In genomic region chr16:48419035-48419434, GRCm38 (mm10) we compare ENCODE assay signal across 30 mouse cellular contexts. TPM values are rescaled to one million over a fixed set of nuclear protein-coding genes. Genes with fewer than 3 reads are reported as not detected.
"Had no signal": no experiment of that assay in that cellular context is flagged by ENCODE, and none has a peak within 500 bp of the region (broad histone marks: within the 10 kb centered on the region; RNA-seq: fewer than 3 reads in every experiment).

No protein-coding gene starts in this region.

- H3K9me3 ChIP-seq: liver, embryonic 13.5 days; liver, embryonic 15.5 days; lung, embryonic 15.5 days; midbrain, embryonic 10.5 days; midbrain, embryonic 12.5 days; neural tube, embryonic 13.5 days; neural tube, embryonic 15.5 days; stomach, embryonic 15.5 days had no signal

- H3K36me3 ChIP-seq: liver, embryonic 13.5 days; liver, embryonic 15.5 days; lung, embryonic 15.5 days; midbrain, embryonic 10.5 days; midbrain, embryonic 12.5 days; neural tube, embryonic 13.5 days; neural tube, embryonic 15.5 days; stomach, embryonic 15.5 days had no signal

- H3K27ac ChIP-seq: liver, embryonic 13.5 days; liver, embryonic 15.5 days; lung, embryonic 15.5 days; macrophage; midbrain, embryonic 10.5 days; midbrain, embryonic 12.5 days; neural tube, embryonic 13.5 days; neural tube, embryonic 15.5 days; stomach, embryonic 15.5 days; stomach, postnatal 0 days had no signal

- DNase-seq: liver, embryonic 13.5 days; liver, postnatal 0 days; lung, adult 2 months; lung, postnatal 10 days; lung, postnatal 36 days; midbrain, embryonic 14.5 days; retina, postnatal 1 day; right cerebral cortex, adult 18-20 months; right cerebral cortex, postnatal 25 days; right cerebral cortex, postnatal 4 days; thymus, adult 2 months; thymus, postnatal 25 days; thymus, postnatal 4 days had no signal

- H3K4me1 ChIP-seq: liver, embryonic 13.5 days; liver, embryonic 15.5 days; midbrain, embryonic 10.5 days; midbrain, embryonic 12.5 days; neural tube, embryonic 13.5 days; neural tube, embryonic 15.5 days; stomach, embryonic 15.5 days had no signal

- H3K9ac ChIP-seq: liver, embryonic 13.5 days; liver, embryonic 15.5 days; liver, postnatal 0 days; lung, embryonic 15.5 days; midbrain, embryonic 12.5 days; neural tube, embryonic 13.5 days; neural tube, embryonic 15.5 days; stomach, embryonic 15.5 days had no signal

- H3K4me3 ChIP-seq: liver, embryonic 13.5 days; liver, embryonic 15.5 days; lung, embryonic 15.5 days; midbrain, embryonic 10.5 days; midbrain, embryonic 12.5 days; myocyte; neural tube, embryonic 13.5 days; neural tube, embryonic 15.5 days; stomach, embryonic 15.5 days had no signal

- ATAC-seq: liver, postnatal 0 days; midbrain, embryonic 16.5 days had no signal

- H3K27me3 ChIP-seq: liver, embryonic 13.5 days; liver, embryonic 15.5 days; lung, embryonic 15.5 days; midbrain, embryonic 12.5 days; neural tube, embryonic 13.5 days; neural tube, embryonic 15.5 days; stomach, embryonic 15.5 days had no signal

- H3K4me2 ChIP-seq: liver, embryonic 13.5 days; liver, embryonic 15.5 days; lung, embryonic 15.5 days; midbrain, embryonic 12.5 days; neural tube, embryonic 13.5 days; neural tube, embryonic 15.5 days; stomach, embryonic 15.5 days had no signal

RNA-seq across cellular contexts. Expression of gene Gm5485, which starts 6.8 kb away (rescaled TPM):
- total RNA-seq: megakaryocyte, adult 5-6 weeks; megakaryocyte-erythroid progenitor cell, adult 5-6 weeks had no signal
- polyA plus RNA-seq: liver, embryonic 13.5 days; liver, embryonic 15.5 days; liver, postnatal 0 days; lung, adult 2 months; lung, embryonic 15.5 days; macrophage; midbrain, embryonic 10.5 days; midbrain, embryonic 12.5 days; midbrain, embryonic 14.5 days; midbrain, embryonic 16.5 days; myocyte; neural tube, embryonic 11.5 days; neural tube, embryonic 13.5 days; neural tube, embryonic 15.5 days; spleen, adult 2 months; testis, adult 2 months; thymus, adult 2 months; urinary bladder, adult 2 months had no signal

RNA-seq across cellular contexts. Expression of gene Morc1, which starts 12.0 kb away (rescaled TPM):
- total RNA-seq: megakaryocyte, adult 5-6 weeks; megakaryocyte-erythroid progenitor cell, adult 5-6 weeks had no signal
- polyA plus RNA-seq: liver, embryonic 13.5 days; liver, embryonic 15.5 days; liver, postnatal 0 days; macrophage; midbrain, embryonic 10.5 days; midbrain, embryonic 12.5 days; midbrain, embryonic 14.5 days; myocyte; neural tube, embryonic 11.5 days; spleen, adult 2 months had no signal
